ENCODE assay signal across 17 mouse cellular contexts in the genomic region with DNA sequence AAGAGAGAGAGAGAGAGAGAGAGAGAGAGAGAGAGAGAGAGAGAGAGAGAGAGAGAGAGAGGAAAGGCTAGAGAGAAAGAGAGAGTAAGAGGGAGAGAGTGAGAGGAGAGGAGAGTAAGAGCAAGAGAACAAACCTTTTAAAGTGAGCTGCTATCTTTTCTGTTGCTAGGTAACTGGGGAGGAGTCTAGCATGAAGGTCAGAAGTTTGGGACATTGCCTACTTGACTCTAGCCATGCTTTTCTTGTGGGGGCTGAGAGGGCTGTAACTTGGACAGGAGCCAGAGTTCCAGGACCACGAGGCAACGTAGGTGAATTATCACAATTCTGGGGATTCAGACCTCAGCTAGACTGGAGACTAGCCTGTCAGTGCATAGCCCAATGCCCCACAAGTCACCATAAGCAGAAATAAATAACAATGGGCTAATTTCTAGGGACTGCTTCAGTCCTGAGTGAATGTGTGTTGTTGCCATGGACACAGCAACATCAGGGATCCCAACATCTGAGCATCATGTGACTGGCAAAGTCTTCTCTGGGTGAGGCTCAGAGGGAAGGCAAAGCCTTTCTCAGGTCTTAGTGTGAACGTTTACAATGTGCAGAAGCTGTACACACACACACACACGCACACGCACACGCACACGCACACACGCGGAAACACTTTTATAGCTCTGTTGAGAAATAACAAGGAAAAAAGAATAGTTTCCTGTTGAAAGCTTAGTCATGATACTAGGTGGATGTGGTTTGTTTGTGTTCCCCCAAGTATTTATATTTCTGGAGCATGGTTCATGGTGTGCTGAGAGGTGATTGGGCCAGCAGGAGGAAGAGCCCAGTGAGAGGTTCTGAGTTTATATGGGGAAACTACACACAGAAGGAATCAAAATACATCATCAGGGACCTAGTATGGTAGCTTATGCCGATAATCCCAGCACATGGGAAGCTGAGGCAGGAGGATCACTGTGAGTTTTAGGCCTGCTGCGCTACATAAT. TPM values are rescaled to one million over a fixed set of nuclear protein-coding genes. Genes with fewer than 3 reads are reported as not detected.
A peak's percentile ranks its signal among the peaks of the same experiment; 100 is the strongest.
DNase-seq lines count a peak whose midpoint lies in the region; ATAC-seq and TF ChIP-seq lines count a peak whose summit lies in the region.
"Had no signal": no experiment of that assay in that cellular context is flagged by ENCODE, and none has a peak within 500 bp of the region (broad histone marks: within the 10 kb centered on the region; RNA-seq: fewer than 3 reads in every experiment).

No protein-coding gene starts in this region.

- 83% methylated on average over 11 of the region's 11 CpGs for WGBS in forebrain, embryonic 16.5 days
- WGBS in forebrain, embryonic 10.5 days, result 91% methylated on average over 11 of the region's 11 CpGs
- WGBS in hindbrain, postnatal 0 days, result 77% methylated on average over 11 of the region's 11 CpGs
- WGBS in hindbrain, embryonic 12.5 days, result 78% methylated on average over 11 of the region's 11 CpGs

- no peaks in the 10 kb centered on the region for H3K27me3 ChIP-seq in forebrain, embryonic 16.5 days (replicated peaks; ENCODE audit: control insufficient read depth, insufficient read depth, low read length)
- H3K27me3 ChIP-seq in forebrain, embryonic 10.5 days (ENCODE audit: poor library complexity, severe bottlenecking), result no peaks in the 10 kb centered on the region
- no peaks in the 10 kb centered on the region for H3K27me3 ChIP-seq in hindbrain, postnatal 0 days (ENCODE audit: insufficient read depth, low read length)
- no peaks in the 10 kb centered on the region for H3K27me3 ChIP-seq in hindbrain, embryonic 12.5 days
- H3K27me3 ChIP-seq: hindbrain, embryonic 15.5 days; limb, embryonic 12.5 days had no signal

- ATAC-seq in forebrain, embryonic 16.5 days, result 0 out of 2 replicates have a peak, but pooled peaks have one; percentile 36
- ATAC-seq in hindbrain, postnatal 0 days, result peak; percentile 64; the same call in 1 of the 2 replicates
- no peak for ATAC-seq in hindbrain, embryonic 12.5 days (ENCODE audit: low FRiP score)
- ATAC-seq in granulocyte monocyte progenitor cell, adult 5-6 weeks (replicated peaks; ENCODE audit: poor library complexity, severe bottlenecking), result peak; percentile 70
- ATAC-seq in monocyte, adult 5-6 weeks (replicated peaks; ENCODE audit: insufficient number of reproducible peaks, low FRiP score, low TSS enrichment, poor library complexity, severe bottlenecking), result peak; percentile 61
- ATAC-seq in erythroblast, adult 5-6 weeks (replicated peaks; ENCODE audit: low FRiP score, poor library complexity, severe bottlenecking), result no peak
- ATAC-seq: liver, postnatal 0 days had no signal

- H3K4me1 ChIP-seq in forebrain, embryonic 16.5 days (replicated peaks; ENCODE audit: control insufficient read depth, insufficient read depth, low read length), result no peaks in the 10 kb centered on the region; the same call in 1 of the 2 replicates
- H3K4me1 ChIP-seq in forebrain, embryonic 10.5 days, result no peaks in the 10 kb centered on the region
- H3K4me1 ChIP-seq in hindbrain, postnatal 0 days (ENCODE audit: insufficient read depth, low read length), result no peaks in the 10 kb centered on the region
- peaks cover 3% of the 10 kb centered on the region; the same call in 1 of the 2 replicates for H3K4me1 ChIP-seq in hindbrain, embryonic 12.5 days
- H3K4me1 ChIP-seq: hindbrain, embryonic 15.5 days; limb, embryonic 12.5 days had no signal

- no peak for DNase-seq in forebrain, embryonic 10.5 days (ENCODE audit: extremely low spot score, low spot score)
- peak; percentile 4 for DNase-seq in hindbrain, postnatal 0 days (ENCODE audit: low spot score)
- DNase-seq in kidney, adult 18-20 months, result no peak
- DNase-seq: adrenal gland, adult 2 months; cerebellum, postnatal 25 days; kidney, postnatal 25 days; liver, postnatal 0 days; right cerebral cortex, postnatal 4 days had no signal

- no peaks in the 10 kb centered on the region for H3K36me3 ChIP-seq in forebrain, embryonic 16.5 days (ENCODE audit: control insufficient read depth, insufficient read depth)
- no peaks in the 10 kb centered on the region for H3K36me3 ChIP-seq in forebrain, embryonic 10.5 days (replicated peaks)
- H3K36me3 ChIP-seq in hindbrain, postnatal 0 days (ENCODE audit: insufficient read depth, low read length), result no peaks in the 10 kb centered on the region
- H3K36me3 ChIP-seq in hindbrain, embryonic 12.5 days, result no peaks in the 10 kb centered on the region
- H3K36me3 ChIP-seq: hindbrain, embryonic 15.5 days; limb, embryonic 12.5 days had no signal

- no peak overlapping the region for H3K4me2 ChIP-seq in forebrain, embryonic 16.5 days (ENCODE audit: low read length)
- no peak overlapping the region for H3K4me2 ChIP-seq in hindbrain, postnatal 0 days (ENCODE audit: low read depth, low read length)
- no peak overlapping the region for H3K4me2 ChIP-seq in hindbrain, embryonic 12.5 days (replicated peaks)
- H3K4me2 ChIP-seq: hindbrain, embryonic 15.5 days; limb, embryonic 12.5 days had no signal

- no peak for TF ChIP-seq CTCF in hindbrain, postnatal 0 days (IDR thresholded peaks at IDR 0.05; ENCODE audit: low read depth)

- no peak overlapping the region for H3K4me3 ChIP-seq in forebrain, embryonic 16.5 days (replicated peaks; ENCODE audit: low read length)
- no peak overlapping the region for H3K4me3 ChIP-seq in forebrain, embryonic 10.5 days
- no peak overlapping the region for H3K4me3 ChIP-seq in hindbrain, postnatal 0 days (ENCODE audit: low read length)
- H3K4me3 ChIP-seq in hindbrain, embryonic 12.5 days, result no peak overlapping the region
- H3K4me3 ChIP-seq: hindbrain, embryonic 15.5 days; limb, embryonic 12.5 days had no signal

- H3K9ac ChIP-seq in forebrain, embryonic 16.5 days (replicated peaks; ENCODE audit: low read depth, low read length), result no peak overlapping the region
- H3K9ac ChIP-seq in hindbrain, postnatal 0 days (replicated peaks; ENCODE audit: low read length), result no peak overlapping the region
- H3K9ac ChIP-seq in hindbrain, embryonic 12.5 days, result no peak overlapping the region
- H3K9ac ChIP-seq: hindbrain, embryonic 15.5 days; limb, embryonic 12.5 days; liver, postnatal 0 days had no signal

- H3K27ac ChIP-seq in forebrain, embryonic 16.5 days (ENCODE audit: low read length), result no peak overlapping the region
- no peak overlapping the region for H3K27ac ChIP-seq in forebrain, embryonic 10.5 days
- H3K27ac ChIP-seq in hindbrain, postnatal 0 days, result no peak overlapping the region
- H3K27ac ChIP-seq in hindbrain, embryonic 12.5 days, result no peak overlapping the region
- H3K27ac ChIP-seq: hindbrain, embryonic 15.5 days; limb, embryonic 12.5 days had no signal

- no peaks in the 10 kb centered on the region for H3K9me3 ChIP-seq in forebrain, embryonic 16.5 days (ENCODE audit: control insufficient read depth, low read length)
- 0 out of 2 replicates have a peak, but pooled peaks cover 2% of the 10 kb centered on the region for H3K9me3 ChIP-seq in forebrain, embryonic 10.5 days
- H3K9me3 ChIP-seq in hindbrain, postnatal 0 days (ENCODE audit: low read length), result no peaks in the 10 kb centered on the region
- no peaks in the 10 kb centered on the region for H3K9me3 ChIP-seq in hindbrain, embryonic 12.5 days (replicated peaks)
- H3K9me3 ChIP-seq: hindbrain, embryonic 15.5 days had no signal

RNA-seq across cellular contexts. Expression of gene Cd244a, which starts 5.3 kb away (rescaled TPM):
- not detected in 2 replicates for polyA plus RNA-seq in forebrain, embryonic 16.5 days (2015; fragmentation: Nextera tagmentation; extraction: Ambion mirVana)
- polyA plus RNA-seq in forebrain, embryonic 10.5 days (2016; fragmentation: Nextera tagmentation; extraction: Ambion mirVana), result not detected in 2 replicates
- 0.05 TPM in 1 of 2 replicates, not detected in the other for total RNA-seq in hindbrain, postnatal 0 days (2014; rRNA removed)
- polyA plus RNA-seq in hindbrain, postnatal 0 days (2015; fragmentation: Nextera tagmentation; extraction: Ambion mirVana), result not detected in 2 replicates
- polyA plus RNA-seq in hindbrain, embryonic 12.5 days (2016; fragmentation: Nextera tagmentation; extraction: Ambion mirVana), result 0.08 TPM in 1 of 2 replicates, not detected in the other
- 5.5 and 6.7 TPM in 2 replicates for total RNA-seq in granulocyte monocyte progenitor cell, adult 5-6 weeks (2014; fragmentation: Nextera tagmentation)
- 5.6 and 7.9 TPM in 2 replicates for total RNA-seq in granulocyte monocyte progenitor cell, adult 5-6 weeks (2017)
- total RNA-seq in monocyte, adult 5-6 weeks (2017), result 232 to 381 TPM (median 239 TPM) in 3 replicates
- total RNA-seq in erythroblast, adult 5-6 weeks (2015; ENCODE audit: low replicate concordance), result 2.3 and 3.1 TPM in 2 replicates
- total RNA-seq in erythroblast, adult 5-6 weeks (2017; ENCODE audit: low replicate concordance), result 5.2 and 8.3 TPM in 2 replicates
- total RNA-seq: MEL had no signal
- polyA plus RNA-seq: C2C12; hindbrain, embryonic 15.5 days had no signal

RNA-seq across cellular contexts. Expression of gene Itln1, which starts 18.6 kb away (rescaled TPM):
- polyA plus RNA-seq in forebrain, embryonic 16.5 days (2015; fragmentation: Nextera tagmentation; extraction: Ambion mirVana), result not detected in 2 replicates
- not detected in 2 replicates for polyA plus RNA-seq in forebrain, embryonic 10.5 days (2016; fragmentation: Nextera tagmentation; extraction: Ambion mirVana)
- not detected in 2 replicates for total RNA-seq in hindbrain, postnatal 0 days (2014; rRNA removed)
- polyA plus RNA-seq in hindbrain, postnatal 0 days (2015; fragmentation: Nextera tagmentation; extraction: Ambion mirVana), result not detected in 2 replicates
- polyA plus RNA-seq in hindbrain, embryonic 12.5 days (2016; fragmentation: Nextera tagmentation; extraction: Ambion mirVana), result not detected in 2 replicates
- total RNA-seq in granulocyte monocyte progenitor cell, adult 5-6 weeks (2014; fragmentation: Nextera tagmentation), result not detected in 2 replicates
- not detected in 2 replicates for total RNA-seq in granulocyte monocyte progenitor cell, adult 5-6 weeks (2017)
- total RNA-seq in monocyte, adult 5-6 weeks (2017), result not detected in 3 replicates
- not detected in 2 replicates for total RNA-seq in erythroblast, adult 5-6 weeks (2015; ENCODE audit: low replicate concordance)
- not detected in 2 replicates for total RNA-seq in erythroblast, adult 5-6 weeks (2017; ENCODE audit: low replicate concordance)
- total RNA-seq: adrenal gland, adult 2 months; MEL had no signal
- polyA plus RNA-seq: adrenal gland, adult 2 months; C2C12; hindbrain, embryonic 15.5 days; limb, embryonic 12.5 days; liver, postnatal 0 days had no signal

RNA-seq across cellular contexts. Expression of gene Alyref2, which starts 50.4 kb away (rescaled TPM):
- 32.6 and 33.2 TPM in 2 replicates for polyA plus RNA-seq in forebrain, embryonic 16.5 days (2015; fragmentation: Nextera tagmentation; extraction: Ambion mirVana)
- polyA plus RNA-seq in forebrain, embryonic 10.5 days (2016; fragmentation: Nextera tagmentation; extraction: Ambion mirVana), result 8.0 and 8.5 TPM in 2 replicates
- total RNA-seq in hindbrain, postnatal 0 days (2014; rRNA removed), result 10.1 and 10.4 TPM in 2 replicates
- 20.5 and 20.6 TPM in 2 replicates for polyA plus RNA-seq in hindbrain, postnatal 0 days (2015; fragmentation: Nextera tagmentation; extraction: Ambion mirVana)
- polyA plus RNA-seq in hindbrain, embryonic 12.5 days (2016; fragmentation: Nextera tagmentation; extraction: Ambion mirVana), result 21.0 and 26.1 TPM in 2 replicates
- total RNA-seq in granulocyte monocyte progenitor cell, adult 5-6 weeks (2014; fragmentation: Nextera tagmentation), result 3.2 and 4.7 TPM in 2 replicates
- 6.4 and 13.2 TPM in 2 replicates for total RNA-seq in granulocyte monocyte progenitor cell, adult 5-6 weeks (2017)
- 10.6 to 14.2 TPM (median 11.8 TPM) in 3 replicates for total RNA-seq in monocyte, adult 5-6 weeks (2017)
- total RNA-seq in erythroblast, adult 5-6 weeks (2015; ENCODE audit: low replicate concordance), result 0.84 and 4.8 TPM in 2 replicates
- 0.60 and 1.4 TPM in 2 replicates for total RNA-seq in erythroblast, adult 5-6 weeks (2017; ENCODE audit: low replicate concordance)

RNA-seq across cellular contexts. Expression of gene Ly9, which starts 53.6 kb away (rescaled TPM):
- 0.20 TPM in 1 of 2 replicates, not detected in the other for polyA plus RNA-seq in forebrain, embryonic 16.5 days (2015; fragmentation: Nextera tagmentation; extraction: Ambion mirVana)
- not detected in 2 replicates for polyA plus RNA-seq in forebrain, embryonic 10.5 days (2016; fragmentation: Nextera tagmentation; extraction: Ambion mirVana)
- 0.63 TPM in 1 of 2 replicates, not detected in the other for total RNA-seq in hindbrain, postnatal 0 days (2014; rRNA removed)
- 0.14 TPM in 1 of 2 replicates, not detected in the other for polyA plus RNA-seq in hindbrain, postnatal 0 days (2015; fragmentation: Nextera tagmentation; extraction: Ambion mirVana)
- polyA plus RNA-seq in hindbrain, embryonic 12.5 days (2016; fragmentation: Nextera tagmentation; extraction: Ambion mirVana), result not detected in 2 replicates
- total RNA-seq in granulocyte monocyte progenitor cell, adult 5-6 weeks (2014; fragmentation: Nextera tagmentation), result 19.8 and 22.0 TPM in 2 replicates
- 22.3 and 29.9 TPM in 2 replicates for total RNA-seq in granulocyte monocyte progenitor cell, adult 5-6 weeks (2017)
- total RNA-seq in monocyte, adult 5-6 weeks (2017), result 71.1 to 137 TPM (median 80.7 TPM) in 3 replicates
- total RNA-seq in erythroblast, adult 5-6 weeks (2015; ENCODE audit: low replicate concordance), result 7.1 and 8.8 TPM in 2 replicates
- total RNA-seq in erythroblast, adult 5-6 weeks (2017; ENCODE audit: low replicate concordance), result 5.8 and 10.0 TPM in 2 replicates
- total RNA-seq: MEL had no signal
- polyA plus RNA-seq: C2C12 had no signal

Comparison
In these comparisons a context has a peak if more than half of its experiments do, and no peak if none do; other contexts are left out.
1. ATAC-seq: peak in forebrain, embryonic 16.5 days (single experiment), hindbrain, postnatal 0 days (single experiment), granulocyte monocyte progenitor cell, adult 5-6 weeks (single experiment) and monocyte, adult 5-6 weeks (single experiment); none in hindbrain, embryonic 12.5 days (single experiment) and erythroblast, adult 5-6 weeks (single experiment).
2. RNA of gene Cd244a, which starts 5.3 kb away (total RNA-seq): 232 to 381 TPM in monocyte, adult 5-6 weeks; 2.3 to 8.3 TPM in erythroblast, adult 5-6 weeks, 5.5 to 7.9 TPM in granulocyte monocyte progenitor cell, adult 5-6 weeks and 0.05 TPM in hindbrain, postnatal 0 days; every median in the first group is over 10 times any median in the second.